Mouse (Mus musculus): Measurements from ENCODE around the gene Krtap10-10. TPM values are rescaled to one million over a fixed set of nuclear protein-coding genes. Genes with fewer than 3 reads are reported as not detected.

Gene Krtap10-10
- polyA plus RNA-seq, 1 experiment from 2014 or later = not detected

Other genes with a start within 250 kb of the Krtap10-10 start
- 330 and 356 TPM in 2 replicates for gene Sumo3, start 229.8 kb upstream of the Krtap10-10 start, polyA plus RNA-seq (2015; fragmentation: Nextera tagmentation; extraction: Ambion mirVana)
- gene Gm49325, start 229.8 kb upstream of the Krtap10-10 start, polyA plus RNA-seq (2015; fragmentation: Nextera tagmentation; extraction: Ambion mirVana) = 1.9 TPM in 1 of 2 replicates, not detected in the other
- gene Ube2g2, start 213.7 kb upstream of the Krtap10-10 start, polyA plus RNA-seq (2015; fragmentation: Nextera tagmentation; extraction: Ambion mirVana) = 61.5 and 68.6 TPM in 2 replicates
- gene Tspear, start 149.4 kb upstream of the Krtap10-10 start, polyA plus RNA-seq (2015; fragmentation: Nextera tagmentation; extraction: Ambion mirVana) = 0.48 and 0.51 TPM in 2 replicates
- not detected in 2 replicates for gene Gm19402, start 145.2 kb upstream of the Krtap10-10 start, polyA plus RNA-seq (2015; fragmentation: Nextera tagmentation; extraction: Ambion mirVana)
- not detected in 2 replicates for gene Gm9508, start 138.7 kb upstream of the Krtap10-10 start, polyA plus RNA-seq (2015; fragmentation: Nextera tagmentation; extraction: Ambion mirVana)
- not detected in 2 replicates for gene Gm10272, start 129.3 kb upstream of the Krtap10-10 start, polyA plus RNA-seq (2015; fragmentation: Nextera tagmentation; extraction: Ambion mirVana)
- not detected in 2 replicates for gene Gm10024, start 124.5 kb upstream of the Krtap10-10 start, polyA plus RNA-seq (2015; fragmentation: Nextera tagmentation; extraction: Ambion mirVana)
- not detected in 2 replicates for gene Gm10142, start 120.1 kb upstream of the Krtap10-10 start, polyA plus RNA-seq (2015; fragmentation: Nextera tagmentation; extraction: Ambion mirVana)
- not detected in 2 replicates for gene Krtap12-1, start 115.3 kb upstream of the Krtap10-10 start, polyA plus RNA-seq (2015; fragmentation: Nextera tagmentation; extraction: Ambion mirVana)
- gene Gm10100, start 109.5 kb upstream of the Krtap10-10 start, polyA plus RNA-seq (2015; fragmentation: Nextera tagmentation; extraction: Ambion mirVana) = not detected in 2 replicates
- gene Gm18596, start 93.3 kb upstream of the Krtap10-10 start, polyA plus RNA-seq (2015; fragmentation: Nextera tagmentation; extraction: Ambion mirVana) = not detected in 2 replicates
- not detected in 2 replicates for gene Gm9736, start 84.6 kb upstream of the Krtap10-10 start, polyA plus RNA-seq (2015; fragmentation: Nextera tagmentation; extraction: Ambion mirVana)
- not detected in 2 replicates for gene Gm3233, start 76.3 kb upstream of the Krtap10-10 start, polyA plus RNA-seq (2015; fragmentation: Nextera tagmentation; extraction: Ambion mirVana)
- not detected in 2 replicates for gene Gm3238, start 64.6 kb upstream of the Krtap10-10 start, polyA plus RNA-seq (2015; fragmentation: Nextera tagmentation; extraction: Ambion mirVana)
- not detected in 2 replicates for gene Gm7138, start 59.0 kb upstream of the Krtap10-10 start, polyA plus RNA-seq (2015; fragmentation: Nextera tagmentation; extraction: Ambion mirVana)
- not detected in 2 replicates for gene Gm3250, start 53.4 kb upstream of the Krtap10-10 start, polyA plus RNA-seq (2015; fragmentation: Nextera tagmentation; extraction: Ambion mirVana)
- gene Gm7137, start 47.7 kb upstream of the Krtap10-10 start, polyA plus RNA-seq (2015; fragmentation: Nextera tagmentation; extraction: Ambion mirVana) = not detected in 2 replicates
- gene Gm9639, start 40.9 kb upstream of the Krtap10-10 start, polyA plus RNA-seq (2015; fragmentation: Nextera tagmentation; extraction: Ambion mirVana) = not detected in 2 replicates
- not detected in 2 replicates for gene Gm19668, start 36.8 kb upstream of the Krtap10-10 start, polyA plus RNA-seq (2015; fragmentation: Nextera tagmentation; extraction: Ambion mirVana)
- gene Gm9507, start 24.1 kb upstream of the Krtap10-10 start, polyA plus RNA-seq (2015; fragmentation: Nextera tagmentation; extraction: Ambion mirVana) = not detected in 2 replicates
- not detected in 2 replicates for gene Gm2696, start 21.3 kb upstream of the Krtap10-10 start, polyA plus RNA-seq (2015; fragmentation: Nextera tagmentation; extraction: Ambion mirVana)
- gene Krtap10-4, start 8.9 kb upstream of the Krtap10-10 start, polyA plus RNA-seq (2015; fragmentation: Nextera tagmentation; extraction: Ambion mirVana) = not detected in 2 replicates
- gene Gm36176, start 10.9 kb downstream of the Krtap10-10 start, polyA plus RNA-seq (2015; fragmentation: Nextera tagmentation; extraction: Ambion mirVana) = not detected in 2 replicates
- gene Gm10318, start 16.9 kb downstream of the Krtap10-10 start, polyA plus RNA-seq (2015; fragmentation: Nextera tagmentation; extraction: Ambion mirVana) = not detected in 2 replicates
- gene Gm3285, start 26.0 kb downstream of the Krtap10-10 start, polyA plus RNA-seq (2015; fragmentation: Nextera tagmentation; extraction: Ambion mirVana) = not detected in 2 replicates
- 3.3 TPM in 2 replicates for gene Lrrc3, start 66.6 kb downstream of the Krtap10-10 start, polyA plus RNA-seq (2015; fragmentation: Nextera tagmentation; extraction: Ambion mirVana)
- 0.91 and 0.92 TPM in 2 replicates for gene Trpm2, start 134.6 kb downstream of the Krtap10-10 start, polyA plus RNA-seq (2015; fragmentation: Nextera tagmentation; extraction: Ambion mirVana)
- gene 1810043G02Rik, start 142.6 kb downstream of the Krtap10-10 start, polyA plus RNA-seq (2015; fragmentation: Nextera tagmentation; extraction: Ambion mirVana) = 16.0 and 17.5 TPM in 2 replicates
- 282 and 298 TPM in 2 replicates for gene Pfkl, start 174.1 kb downstream of the Krtap10-10 start, polyA plus RNA-seq (2015; fragmentation: Nextera tagmentation; extraction: Ambion mirVana)
- gene Dnmt3l, start 206.0 kb downstream of the Krtap10-10 start, polyA plus RNA-seq (2015; fragmentation: Nextera tagmentation; extraction: Ambion mirVana) = 0.29 and 0.33 TPM in 2 replicates
- 0.16 and 0.20 TPM in 2 replicates for gene Aire, start 207.7 kb downstream of the Krtap10-10 start, polyA plus RNA-seq (2015; fragmentation: Nextera tagmentation; extraction: Ambion mirVana)
- gene Icosl, start 233.4 kb downstream of the Krtap10-10 start, polyA plus RNA-seq (2015; fragmentation: Nextera tagmentation; extraction: Ambion mirVana) = 5.9 and 6.7 TPM in 2 replicates

Measured in intestine, embryonic 16.5 days (tissue).